Mouse (Mus musculus): Measurements from ENCODE around the gene Kiz. TPM values are rescaled to one million over a fixed set of nuclear protein-coding genes. Genes with fewer than 3 reads are reported as not detected.

Kiz gene
- total RNA-seq, 2 experiments from 2014 or later: 20.6 to 20.9 TPM

GRCm38 (mm10) chr2:146877423-146878098 lies 21.9 kb downstream of the Kiz start:
- H3K4me3 ChIP-seq: no peak overlapping the region
- no peak overlapping the region for H3K27ac ChIP-seq
- no peak for TF ChIP-seq CTCF (conservative IDR thresholded peaks at IDR 0.05)
- DNase-seq (ENCODE audit: low spot score in 2 of 2): no peak

- Histone ChIP-seq H3K4me3 (no peak overlapping the region), H3K27ac (no peak overlapping the region)
- TF ChIP-seq CTCF (conservative IDR thresholded peaks at IDR 0.05): no peak
- DNase-seq (ENCODE audit: low spot score in 2 of 2): no peak
Measured at GRCm38 (mm10) chr2:146881623-146882022, 26.0 kb downstream of the Kiz start.

GRCm38 (mm10) chr2:146884291-146884855 lies 28.7 kb downstream of the Kiz start:
- no peak for TF ChIP-seq CTCF (conservative IDR thresholded peaks at IDR 0.05)
- Histone ChIP-seq H3K27ac (peak overlapping the region; percentile 46; the same call in 1 of the 2 replicates), H3K4me3 (no peak overlapping the region)
- no peak for DNase-seq (ENCODE audit: low spot score in 2 of 2)

- no peak for DNase-seq (ENCODE audit: low spot score in 2 of 2)
- H3K4me3 ChIP-seq: no peak overlapping the region
- no peak overlapping the region for H3K27ac ChIP-seq
- no peak for TF ChIP-seq CTCF (conservative IDR thresholded peaks at IDR 0.05)
Measured at GRCm38 (mm10) chr2:146888786-146889414, 33.2 kb downstream of the Kiz start.

GRCm38 (mm10) chr2:146898977-146899376 lies 43.3 kb downstream of the Kiz start:
- no peak for DNase-seq (ENCODE audit: low spot score in 2 of 2)
- TF ChIP-seq CTCF (conservative IDR thresholded peaks at IDR 0.05): peak; percentile 75
- H3K27ac ChIP-seq: no peak overlapping the region
- no peak overlapping the region for H3K4me3 ChIP-seq

- H3K27ac ChIP-seq: no peak overlapping the region
- H3K4me3 ChIP-seq: no peak overlapping the region
- TF ChIP-seq CTCF (conservative IDR thresholded peaks at IDR 0.05): no peak
- DNase-seq (ENCODE audit: low spot score in 2 of 2): no peak
Measured at GRCm38 (mm10) chr2:146916085-146916484, 60.4 kb downstream of the Kiz start.

GRCm38 (mm10) chr2:146917770-146918169 lies 62.1 kb downstream of the Kiz start:
- Histone ChIP-seq H3K4me3 (no peak overlapping the region), H3K27ac (peak overlapping the region; percentile 47; the same call in 1 of the 2 replicates)
- peak; percentile 25 to 44 for DNase-seq (ENCODE audit: low spot score in 2 of 2)
- TF ChIP-seq CTCF (conservative IDR thresholded peaks at IDR 0.05): no peak

- no peak for TF ChIP-seq CTCF (conservative IDR thresholded peaks at IDR 0.05)
- DNase-seq (ENCODE audit: low spot score in 2 of 2): no peak
- Histone ChIP-seq H3K27ac (no peak overlapping the region), H3K4me3 (no peak overlapping the region)
Measured at GRCm38 (mm10) chr2:146920375-146921160, 64.9 kb downstream of the Kiz start.

- no peak for TF ChIP-seq CTCF (conservative IDR thresholded peaks at IDR 0.05)
- no peak for DNase-seq (ENCODE audit: low spot score in 2 of 2)
- no peak overlapping the region for H3K4me3 ChIP-seq
- H3K27ac ChIP-seq: no peak overlapping the region
Measured at GRCm38 (mm10) chr2:146925296-146925695, 69.6 kb downstream of the Kiz start.

- TF ChIP-seq CTCF (conservative IDR thresholded peaks at IDR 0.05): no peak
- no peak overlapping the region for H3K27ac ChIP-seq
- DNase-seq (ENCODE audit: low spot score in 2 of 2): no peak
- no peak overlapping the region for H3K4me3 ChIP-seq
Measured at GRCm38 (mm10) chr2:146925846-146926245, 70.2 kb downstream of the Kiz start.

- no peak overlapping the region for H3K4me3 ChIP-seq
- H3K27ac ChIP-seq: no peak overlapping the region
- DNase-seq (ENCODE audit: low spot score in 2 of 2): no peak
- no peak for TF ChIP-seq CTCF (conservative IDR thresholded peaks at IDR 0.05)
Measured at GRCm38 (mm10) chr2:146948223-146948776, 92.6 kb downstream of the Kiz start.

GRCm38 (mm10) chr2:146956366-146956765 lies 100.7 kb downstream of the Kiz start:
- no peak overlapping the region for H3K27ac ChIP-seq
- no peak overlapping the region for H3K4me3 ChIP-seq
- no peak for DNase-seq (ENCODE audit: low spot score in 2 of 2)
- TF ChIP-seq CTCF (conservative IDR thresholded peaks at IDR 0.05): no peak

All from layer of hippocampus, adult 2 months (tissue).